Mouse (Mus musculus) liver, adult (tissue): ENCODE measurements around the gene Exoc1.

ENCODE experiments used
- GATA4 ChIP-seq: IDR thresholded peaks from 2 replicates; pipeline ENCODE4 v1.6.1; 2014; ENCODE audit warnings: mild to moderate bottlenecking, low read length; ENCODE audit not compliant: insufficient replicate concordance

The Exoc1 gene

DNA sequence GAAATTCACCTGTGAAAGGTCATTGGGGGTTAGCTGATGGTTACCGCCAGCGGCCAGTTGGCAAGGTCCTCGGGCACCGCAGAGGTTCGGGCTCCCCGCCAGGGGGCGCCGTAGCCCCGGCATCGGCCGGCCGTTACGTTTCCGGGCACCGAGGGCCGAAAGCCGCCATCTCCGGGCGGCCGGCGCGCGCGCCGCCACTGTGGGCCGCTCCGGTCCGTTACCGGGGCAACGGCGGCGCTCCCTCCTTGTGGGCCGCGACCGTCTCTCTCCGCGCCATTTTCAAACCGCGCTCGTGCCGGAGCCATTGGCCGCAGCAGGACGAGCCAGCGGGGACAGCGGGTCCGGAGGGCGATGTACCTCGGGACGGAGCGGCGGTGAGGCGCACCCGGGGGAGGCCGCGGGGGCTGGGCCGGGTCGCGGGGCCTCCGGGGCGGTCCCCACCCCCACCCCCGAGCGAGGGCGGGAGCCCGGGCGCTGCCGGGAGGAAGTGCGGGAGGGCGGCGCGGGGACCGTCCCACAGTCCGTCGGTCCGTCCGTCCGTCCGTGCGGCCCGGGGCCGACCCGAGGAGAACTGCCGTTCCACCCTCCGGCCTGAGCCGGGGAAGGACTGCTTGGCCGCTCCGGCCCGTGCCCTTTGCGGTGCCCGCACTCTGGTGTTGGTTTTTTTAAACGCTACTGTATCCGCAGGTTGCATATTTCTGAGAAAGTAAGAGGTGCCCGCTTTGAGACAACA, 59.6 kb downstream of the Exoc1 start, which contains the start of gene Cep135:
TSS of gene Cep135 (plus strand) at position 148 of the 733 bp plus-strand sequence.
- peak; percentile 45; the same call in 1 of the 2 replicates for TF ChIP-seq GATA4

- no peak for TF ChIP-seq GATA4
Observed at GRCm38 (mm10) chr5:76589311-76589710, 60.2 kb downstream of the Exoc1 start.

DNA sequence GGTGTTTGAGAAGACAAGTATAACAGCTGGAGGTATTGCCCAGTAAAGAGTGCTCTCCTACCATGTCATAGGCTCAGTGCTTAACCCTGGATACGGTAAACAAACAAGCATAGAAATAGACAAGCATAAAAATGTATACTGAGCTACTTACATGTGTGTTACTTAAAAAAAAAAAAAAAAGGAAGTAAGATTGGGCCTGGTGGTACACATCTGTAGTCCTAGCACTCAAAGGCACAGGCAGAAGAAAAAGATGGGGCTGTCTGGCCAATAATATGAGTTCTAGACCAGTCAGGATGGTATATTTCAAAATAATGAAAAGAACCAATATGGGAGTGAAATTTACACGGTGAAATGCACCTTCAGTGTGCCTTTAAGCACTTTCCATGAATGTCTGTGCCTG, 60.9 kb downstream of the Exoc1 start:
- TF ChIP-seq GATA4: no peak

DNA sequence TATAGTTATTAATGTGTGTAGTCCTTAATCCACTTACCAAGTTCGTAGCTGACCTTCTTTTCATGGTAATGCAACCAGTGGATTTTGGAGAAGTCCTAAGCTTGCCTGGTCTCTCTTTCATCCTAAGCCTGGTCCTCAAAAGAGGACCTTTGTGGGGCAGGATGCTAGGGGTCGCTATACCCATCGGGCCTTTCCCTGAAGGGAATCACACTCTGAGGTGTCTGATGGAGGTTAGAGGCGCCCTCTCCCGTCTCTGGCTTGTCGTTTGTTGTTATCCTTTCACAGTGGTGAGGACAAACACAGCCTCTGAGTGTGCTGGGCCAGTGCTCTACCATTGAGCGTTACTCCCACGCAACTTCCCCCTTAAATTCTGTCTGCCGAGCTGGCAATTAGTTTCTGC, 62.8 kb downstream of the Exoc1 start:
- TF ChIP-seq GATA4: no peak

DNA sequence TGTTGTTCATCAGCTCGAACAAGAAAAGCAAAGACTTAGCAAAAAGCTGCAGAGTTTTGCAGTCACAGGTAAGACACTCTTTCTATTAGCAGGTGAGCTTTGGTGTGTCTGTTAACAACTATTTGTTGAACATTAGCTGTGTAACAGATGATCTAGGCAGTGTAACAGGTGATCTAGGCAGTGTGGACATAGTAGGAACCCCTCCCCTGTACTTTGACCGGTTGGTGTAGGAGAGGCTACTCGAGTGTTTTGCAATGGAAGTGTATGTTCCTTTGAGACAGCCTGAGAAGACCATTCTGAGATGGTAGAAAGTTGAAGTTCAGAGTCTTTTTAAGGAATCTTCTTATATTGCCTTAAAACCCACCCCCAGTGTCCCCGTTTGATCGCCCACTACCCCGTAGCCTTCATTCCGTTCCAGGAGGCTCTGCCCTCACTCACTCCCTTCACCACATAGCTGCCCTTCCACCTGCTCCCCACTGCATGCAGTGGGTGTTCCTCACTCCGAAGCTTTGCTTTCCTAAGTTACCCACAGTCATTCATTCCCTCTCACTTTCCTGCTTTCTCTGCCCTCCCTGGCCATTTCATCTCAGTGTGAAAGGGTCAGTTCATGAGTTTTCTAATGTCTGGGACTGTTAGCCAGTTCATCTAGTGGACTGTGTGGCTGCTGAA, 80.7 kb downstream of the Exoc1 start:
- no peak for TF ChIP-seq GATA4

- TF ChIP-seq GATA4: no peak
Observed at GRCm38 (mm10) chr5:76612867-76613499, 83.9 kb downstream of the Exoc1 start.

GRCm38 (mm10) chr5:76615276-76615675, 86.2 kb downstream of the Exoc1 start:
- TF ChIP-seq GATA4: no peak

DNA sequence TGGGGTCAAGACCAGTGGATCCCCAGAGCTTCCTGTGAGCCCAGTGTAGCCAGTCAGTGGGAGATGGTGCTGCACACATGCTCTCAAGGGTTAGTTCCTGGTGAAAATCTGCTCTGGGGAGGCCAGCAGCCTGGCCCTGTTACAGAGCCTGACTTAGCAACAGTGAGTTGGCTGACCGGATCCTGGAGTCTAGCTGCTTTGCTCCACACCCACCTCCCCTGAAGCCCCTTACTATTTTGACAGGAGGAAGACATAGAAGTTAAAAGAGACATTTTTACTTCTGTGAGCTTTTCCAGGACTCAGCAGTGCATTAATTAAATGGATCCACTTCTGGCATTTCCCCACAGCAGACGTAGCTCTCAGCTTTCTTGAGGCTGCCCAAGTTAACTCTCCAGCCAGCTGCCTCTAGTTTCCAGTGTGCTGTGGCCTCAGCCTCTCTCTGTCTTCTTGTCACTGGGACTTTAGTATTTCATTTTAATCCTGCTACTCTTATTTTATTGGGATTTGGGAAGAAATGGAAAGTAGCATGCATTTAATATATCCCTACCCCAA, 87.2 kb downstream of the Exoc1 start:
- TF ChIP-seq GATA4: no peak

DNA sequence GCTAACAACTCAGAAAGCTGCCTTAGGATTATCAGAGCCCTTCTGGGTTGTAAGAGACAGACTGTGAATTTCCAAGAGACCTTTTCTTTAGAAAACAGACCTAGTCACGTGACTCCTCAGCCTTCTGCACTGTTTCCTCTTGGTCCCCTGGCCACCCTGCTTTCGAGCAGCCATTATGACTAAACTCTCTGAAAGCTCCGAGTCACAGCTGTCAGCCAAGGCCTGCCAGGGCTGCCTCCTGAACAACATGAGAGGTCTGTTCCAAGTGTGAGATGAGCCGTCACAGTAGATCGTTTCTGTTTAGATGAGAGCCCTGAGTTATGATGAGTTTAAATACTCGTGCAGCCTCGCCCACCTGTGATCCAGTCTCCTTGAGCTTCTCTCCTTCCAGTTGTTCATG, 89.6 kb downstream of the Exoc1 start:
- no peak for TF ChIP-seq GATA4
